Mouse (Mus musculus) regulatory T cell (primary cell): ENCODE data around the gene Igtp.
"Not testable (repeated sequence)": the region's sequence is repeated elsewhere in the genome, so short reads cannot be mapped to it uniquely, and the experiment has no call there.

Source experiments
- in situ Hi-C: fragments of 300-600 bp; cut with MboI, MseI; formaldehyde crosslinking; loops from one replicate; pipeline ENCODE4 v1.15.1; 2025; ENCODE audit warnings: high pct_unique_total_duplicates

The Igtp gene

DNA sequence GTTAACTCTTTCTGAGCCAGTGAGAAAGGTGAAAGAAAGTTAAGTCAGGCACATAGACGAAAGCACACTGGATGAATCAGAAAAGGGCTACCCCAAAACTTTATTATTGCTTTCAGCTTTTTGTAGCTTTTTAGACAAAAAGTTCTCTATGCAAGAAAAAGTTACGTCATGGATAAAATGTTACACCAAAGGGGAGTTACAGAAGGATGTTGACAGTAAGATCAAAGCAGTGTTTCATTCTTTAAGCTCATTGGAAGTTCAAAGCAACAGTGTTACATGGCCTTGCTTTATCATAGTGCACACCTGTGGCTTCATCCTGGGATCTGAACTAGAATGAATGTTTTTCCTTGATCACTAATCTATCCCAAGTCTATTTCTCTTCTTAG, 12.3 kb downstream of the Igtp start:
- in situ Hi-C loops = no loop called here

DNA sequence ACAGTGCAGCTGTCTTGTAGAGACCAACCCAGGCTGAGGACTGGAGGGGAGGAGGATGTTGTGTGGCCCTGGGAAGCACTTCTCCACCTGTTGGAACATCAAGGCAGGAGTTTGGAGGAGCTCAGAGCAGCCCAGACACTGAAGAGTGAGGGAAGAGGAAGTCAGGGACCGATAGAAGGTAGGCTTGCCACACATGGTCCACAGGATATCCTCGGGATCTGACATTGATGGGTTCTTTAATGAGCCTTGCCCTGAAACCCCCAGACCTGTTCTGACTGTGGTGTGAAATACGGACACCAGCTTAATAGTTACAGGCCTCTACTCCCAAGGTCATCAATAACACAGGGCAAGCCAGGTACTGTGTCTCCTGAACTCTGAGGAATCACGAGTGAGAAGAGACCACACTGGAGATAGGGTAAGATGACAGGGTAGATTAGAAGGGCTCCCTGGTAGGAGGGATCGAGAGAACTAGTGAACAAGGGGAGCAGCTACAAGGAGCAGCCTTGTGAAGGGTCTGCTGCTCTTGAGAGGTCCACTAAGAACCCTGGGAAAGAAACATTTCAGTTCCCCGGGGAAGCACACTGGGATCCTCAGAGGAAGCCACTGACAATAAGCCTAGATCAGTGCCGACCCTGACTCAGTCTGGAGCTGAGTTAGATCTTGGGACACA, 14.5 kb downstream of the Igtp start:
- in situ Hi-C loops = no loop called here

DNA sequence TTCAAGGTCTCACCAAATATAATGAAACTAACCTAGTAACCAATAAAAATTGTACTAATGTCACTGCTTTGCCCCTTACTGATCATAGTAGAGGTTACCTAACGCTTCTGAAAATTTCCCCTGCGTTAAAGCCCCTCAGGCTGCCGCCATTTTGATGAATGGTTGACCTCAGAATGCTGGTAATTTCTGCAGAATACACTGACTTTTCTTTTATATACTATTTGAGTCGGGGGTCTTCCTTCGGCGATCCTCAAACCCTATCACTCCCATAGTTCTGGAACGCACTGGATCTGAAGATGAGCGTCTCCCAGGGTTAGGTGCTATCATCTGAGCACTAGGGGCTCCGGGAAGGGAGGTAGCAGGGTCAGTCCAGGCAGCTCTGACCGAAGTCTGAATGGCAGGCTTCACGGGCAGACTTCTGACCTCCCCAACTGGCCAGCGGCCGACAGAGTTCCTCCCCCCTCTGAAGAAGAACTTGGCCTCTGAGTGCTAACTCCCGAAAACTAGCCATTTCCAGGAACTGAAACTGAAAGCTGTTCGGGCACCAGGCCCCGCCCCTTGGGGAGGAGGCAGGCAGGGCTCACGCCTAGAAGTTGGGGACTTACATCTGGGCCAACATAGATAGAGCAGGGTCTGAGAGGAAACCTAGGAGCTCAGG, 15.2 kb downstream of the Igtp start:
- in situ Hi-C loops = no loop called here

DNA sequence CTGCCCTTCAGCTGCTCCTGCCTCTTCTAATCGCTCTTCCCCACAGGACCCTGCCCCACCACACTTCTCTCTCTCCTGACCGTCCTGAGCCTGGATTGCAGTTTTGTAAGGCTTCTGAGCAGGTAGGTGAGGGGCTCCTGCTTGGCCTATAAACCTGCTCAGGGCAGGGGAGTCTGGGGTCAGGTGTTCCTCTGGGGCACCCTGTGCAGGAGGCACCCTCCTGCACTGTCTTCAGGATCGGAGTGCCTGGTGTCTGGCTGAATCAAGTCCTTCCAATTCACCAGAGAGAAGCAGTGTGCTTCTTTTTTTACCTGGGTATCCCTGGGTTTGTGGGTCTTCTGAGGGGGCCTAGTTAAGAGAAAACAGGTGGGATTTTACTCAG, 15.7 kb downstream of the Igtp start:
- in situ Hi-C loops = not testable (repeated sequence)

DNA sequence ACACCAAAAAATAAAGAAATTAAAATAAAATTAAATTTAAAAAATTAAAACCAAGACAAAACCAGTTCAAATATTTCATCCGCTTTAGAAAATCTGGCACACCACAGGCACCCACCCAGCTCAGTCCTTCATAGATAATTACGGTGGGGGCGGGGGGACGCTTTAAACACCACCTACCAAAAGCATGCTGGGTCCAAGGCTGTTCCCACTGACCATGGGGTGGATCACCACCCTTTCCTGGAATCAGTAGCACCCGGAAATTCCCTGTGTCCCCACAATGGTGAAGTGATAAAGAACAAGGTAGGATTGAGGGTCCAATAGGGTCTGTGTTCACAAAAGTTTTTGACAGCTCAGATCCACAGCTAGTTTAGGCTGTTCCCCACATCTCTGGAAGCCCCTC, 16.5 kb downstream of the Igtp start:
- in situ Hi-C loops = no loop called here

DNA sequence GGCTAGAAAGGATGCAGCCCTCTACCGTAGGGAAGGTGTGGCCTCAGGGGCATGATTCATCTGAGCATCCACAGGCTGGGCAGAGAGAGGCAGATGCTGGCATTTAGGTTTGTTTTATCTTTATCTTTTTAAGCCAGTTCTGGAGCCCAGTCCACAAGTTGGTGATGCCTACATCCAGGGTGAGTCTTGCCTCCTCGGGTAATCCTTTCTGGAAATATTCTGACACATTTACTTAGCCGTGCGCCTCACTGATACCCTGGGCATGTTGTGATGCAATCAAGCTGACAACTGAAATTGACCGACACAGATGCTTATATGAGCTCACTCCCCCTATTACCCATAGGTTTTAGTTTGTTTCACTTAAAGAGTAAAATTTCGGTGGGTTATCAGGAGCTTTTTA, 17.5 kb downstream of the Igtp start:
- in situ Hi-C loops = no loop called here

DNA sequence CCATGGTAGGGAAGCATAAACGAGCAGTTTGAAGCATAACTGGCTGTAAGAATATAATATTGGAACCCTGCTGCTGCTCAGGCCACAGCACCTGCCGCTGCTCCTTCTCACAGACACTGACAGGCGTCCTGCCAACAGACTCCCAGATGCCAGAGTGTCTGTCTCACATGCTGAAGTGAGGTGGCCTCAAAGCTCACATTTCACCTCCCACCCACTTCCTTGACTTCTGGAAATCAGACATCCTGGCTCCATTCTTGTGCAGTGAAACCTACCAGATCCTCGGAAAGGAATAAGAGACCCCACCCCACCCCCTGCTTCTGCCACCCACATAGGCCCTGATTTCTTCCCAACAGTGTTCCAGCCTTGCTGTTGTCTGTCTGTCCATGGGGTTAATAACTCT, 24.4 kb downstream of the Igtp start:
- in situ Hi-C loops = loop anchor here (5.0 kb wide), 1 partner anchor 36 kb away; no protein-coding TSS in a partner anchor

DNA sequence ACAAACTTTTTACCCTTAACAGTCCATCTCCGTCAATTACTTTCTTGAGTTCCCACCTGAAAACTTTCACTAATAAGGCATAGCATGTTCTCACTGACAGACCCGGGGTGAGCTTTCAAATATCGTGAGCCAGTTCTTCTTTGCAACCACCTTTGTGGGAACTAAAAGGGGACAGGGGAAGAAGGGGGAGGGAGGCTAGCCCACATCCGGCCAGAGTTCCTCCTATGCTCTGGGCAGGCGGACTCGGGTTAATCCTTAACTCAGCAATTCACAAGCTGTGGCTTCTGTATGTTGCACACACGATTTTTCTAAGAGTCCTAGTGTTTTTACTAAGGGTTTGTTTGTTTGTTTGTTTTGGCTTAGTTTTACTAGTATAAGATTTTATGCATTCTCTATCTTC, 25.0 kb downstream of the Igtp start:
- in situ Hi-C loops = loop anchor here (5.0 kb wide), 1 partner anchor 37 kb away; no protein-coding TSS in a partner anchor

DNA sequence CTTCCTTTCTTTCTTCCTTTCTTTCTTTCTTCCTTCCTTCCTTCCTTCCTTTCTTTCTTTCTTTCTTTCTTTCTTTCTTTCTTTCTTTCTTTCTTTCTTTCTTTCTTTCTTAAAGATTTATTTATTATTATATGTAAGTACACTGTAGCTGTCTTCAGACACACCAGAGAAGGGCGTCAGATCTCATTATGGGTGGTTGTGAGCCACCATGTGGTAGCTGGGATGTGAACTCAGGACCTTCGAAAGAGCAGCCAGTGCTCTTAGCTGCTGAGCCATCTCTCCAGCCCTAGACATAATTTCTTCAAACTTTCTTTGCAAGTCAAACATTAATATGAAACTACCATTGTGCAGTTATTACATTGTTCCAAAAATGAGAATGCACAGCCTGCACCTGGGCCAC, 25.5 kb downstream of the Igtp start:
- in situ Hi-C loops = loop anchor here (5.0 kb wide), 1 partner anchor 38 kb away; no protein-coding TSS in a partner anchor

DNA sequence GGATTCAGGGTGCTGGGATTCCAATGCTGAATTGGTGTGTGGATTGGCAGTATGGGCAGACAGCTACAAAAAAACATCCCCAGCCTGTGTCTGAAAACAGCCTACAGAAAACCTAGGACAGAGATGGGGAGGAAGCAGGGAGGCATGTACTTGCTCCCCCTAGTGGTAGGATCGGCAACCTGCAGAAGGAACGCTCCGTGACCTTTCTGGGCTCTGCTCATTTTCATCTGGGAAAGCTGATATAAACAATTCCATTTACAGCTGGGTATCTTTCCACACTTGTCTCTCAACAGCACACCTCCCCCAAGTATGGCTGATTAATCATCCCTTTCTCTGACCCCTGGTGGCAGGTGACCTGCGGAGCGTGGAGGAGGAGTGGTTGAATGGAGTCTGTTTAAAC, 26.3 kb downstream of the Igtp start:
- in situ Hi-C loops = no loop called here

DNA sequence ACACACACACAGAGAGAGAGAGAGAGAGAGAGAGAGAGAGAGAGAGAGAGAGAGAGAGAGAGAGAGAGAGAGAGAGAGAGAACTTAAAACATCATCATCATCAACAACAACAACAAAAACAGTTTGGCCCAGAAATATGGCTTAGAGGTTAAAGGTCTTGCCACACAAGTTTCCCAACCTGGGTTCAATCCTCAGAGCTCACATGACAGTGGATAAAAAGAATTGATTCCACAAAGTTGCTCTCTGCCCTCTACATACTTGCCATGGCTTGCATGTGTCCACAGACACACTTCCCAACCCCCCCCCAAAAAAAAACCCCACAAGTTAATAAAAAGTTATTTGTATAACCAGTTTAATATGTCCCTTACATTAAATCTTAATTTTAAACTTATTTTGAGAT, 27.1 kb downstream of the Igtp start:
- in situ Hi-C loops = no loop called here

DNA sequence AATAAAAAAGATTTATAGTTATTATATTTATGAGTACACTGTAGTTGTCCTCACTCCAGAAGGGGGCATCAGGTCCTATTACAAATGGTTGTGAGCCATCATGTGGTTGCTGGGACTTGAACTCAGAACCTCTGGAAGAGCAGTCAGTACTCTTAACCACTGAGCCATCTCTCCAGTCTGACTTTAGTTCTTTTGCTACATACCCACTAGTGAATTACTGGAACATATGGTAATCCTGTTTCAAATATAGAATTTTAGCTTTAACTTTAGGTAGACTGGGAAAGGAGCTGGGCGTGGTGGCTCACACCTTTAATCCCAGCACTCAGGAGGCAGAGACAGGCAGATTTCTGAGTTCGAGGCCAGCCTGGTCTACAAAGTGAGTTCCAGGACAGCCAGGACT, 28.7 kb downstream of the Igtp start:
- in situ Hi-C loops = not testable (repeated sequence)

DNA sequence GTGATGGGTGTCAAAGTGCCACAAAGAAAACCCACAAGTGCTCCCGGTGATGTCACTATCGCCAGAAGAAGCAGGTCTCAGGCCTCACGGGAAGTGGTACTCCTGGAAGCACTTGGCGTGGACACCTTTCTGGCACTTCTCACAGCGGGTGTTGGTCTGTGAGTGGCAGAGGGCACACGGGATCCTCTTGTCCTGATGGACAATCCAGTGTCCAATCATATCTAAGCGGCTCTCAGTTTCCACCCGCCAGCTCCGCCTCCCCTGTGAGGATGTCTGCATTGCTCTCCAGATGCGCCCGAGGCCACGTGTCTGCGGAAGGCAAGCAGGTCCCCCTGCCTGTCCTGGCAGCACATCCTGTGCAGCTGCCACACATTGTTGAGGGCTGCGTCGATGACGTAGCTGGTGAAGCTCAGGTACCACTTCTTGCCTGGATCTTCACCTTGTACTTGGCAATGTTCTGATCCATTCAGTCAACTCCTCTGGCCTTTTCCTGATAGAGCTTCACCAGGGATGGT, 31.1 kb downstream of the Igtp start:
- in situ Hi-C loops = no loop called here

DNA sequence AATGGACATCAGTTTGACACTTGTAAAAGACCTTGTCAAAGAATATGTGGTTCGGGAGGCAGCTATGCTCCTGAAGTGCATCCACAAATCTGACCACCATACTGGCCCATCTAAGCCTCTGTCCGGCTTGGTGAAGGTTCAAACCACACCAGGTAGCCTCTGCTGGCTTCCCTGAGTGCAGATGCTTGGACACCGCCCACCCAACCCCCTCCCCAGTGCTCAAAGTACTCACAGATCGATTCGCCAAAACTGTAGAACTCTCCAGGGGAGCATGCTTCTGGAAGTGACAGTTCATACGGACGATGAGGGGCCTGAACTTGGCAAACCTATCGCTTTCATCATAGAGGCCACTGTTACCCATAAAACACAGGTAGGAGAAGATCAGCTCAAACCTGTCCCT, 31.8 kb downstream of the Igtp start:
- in situ Hi-C loops = no loop called here

DNA sequence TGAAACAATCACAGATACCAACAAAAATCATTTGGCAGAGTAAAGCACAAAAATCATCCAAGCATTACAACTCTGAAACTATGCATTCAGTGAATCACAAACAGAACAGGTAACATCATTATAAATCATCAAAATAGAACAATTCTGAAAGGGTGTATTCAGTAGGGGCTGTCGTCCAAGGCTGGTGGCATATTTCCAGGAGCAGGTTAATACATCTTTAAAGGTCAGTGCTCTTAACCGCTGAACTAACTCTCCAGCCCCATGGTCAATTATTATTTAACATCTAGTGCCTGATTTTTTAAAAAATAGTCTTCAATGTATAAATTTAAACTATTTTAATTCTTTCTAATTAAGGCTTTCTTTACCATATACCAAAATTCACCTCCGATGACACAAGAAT, 35.2 kb downstream of the Igtp start:
- in situ Hi-C loops = not testable (repeated sequence)

DNA sequence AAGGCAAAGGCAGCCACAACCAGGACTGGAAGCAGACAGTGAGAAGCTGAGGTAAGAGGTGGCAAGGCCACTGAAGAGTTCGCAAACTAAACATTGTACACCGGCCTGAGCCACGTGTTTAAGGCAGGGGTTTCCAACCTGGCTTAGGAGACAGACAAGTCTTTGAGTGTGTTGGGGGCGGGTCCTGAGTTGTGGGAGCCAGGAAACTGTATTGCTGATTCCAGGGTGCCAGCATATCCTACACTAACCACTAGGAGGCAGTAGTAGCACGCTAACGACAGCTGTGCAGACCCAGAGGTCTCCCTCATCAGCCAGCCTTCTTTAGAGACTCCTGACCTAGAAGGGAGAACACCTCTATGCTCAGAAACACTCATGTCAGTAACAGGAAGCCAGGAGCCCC, 35.8 kb downstream of the Igtp start:
- in situ Hi-C loops = loop anchor here (5.0 kb wide), 1 partner anchor 57 kb away; no protein-coding TSS in a partner anchor

DNA sequence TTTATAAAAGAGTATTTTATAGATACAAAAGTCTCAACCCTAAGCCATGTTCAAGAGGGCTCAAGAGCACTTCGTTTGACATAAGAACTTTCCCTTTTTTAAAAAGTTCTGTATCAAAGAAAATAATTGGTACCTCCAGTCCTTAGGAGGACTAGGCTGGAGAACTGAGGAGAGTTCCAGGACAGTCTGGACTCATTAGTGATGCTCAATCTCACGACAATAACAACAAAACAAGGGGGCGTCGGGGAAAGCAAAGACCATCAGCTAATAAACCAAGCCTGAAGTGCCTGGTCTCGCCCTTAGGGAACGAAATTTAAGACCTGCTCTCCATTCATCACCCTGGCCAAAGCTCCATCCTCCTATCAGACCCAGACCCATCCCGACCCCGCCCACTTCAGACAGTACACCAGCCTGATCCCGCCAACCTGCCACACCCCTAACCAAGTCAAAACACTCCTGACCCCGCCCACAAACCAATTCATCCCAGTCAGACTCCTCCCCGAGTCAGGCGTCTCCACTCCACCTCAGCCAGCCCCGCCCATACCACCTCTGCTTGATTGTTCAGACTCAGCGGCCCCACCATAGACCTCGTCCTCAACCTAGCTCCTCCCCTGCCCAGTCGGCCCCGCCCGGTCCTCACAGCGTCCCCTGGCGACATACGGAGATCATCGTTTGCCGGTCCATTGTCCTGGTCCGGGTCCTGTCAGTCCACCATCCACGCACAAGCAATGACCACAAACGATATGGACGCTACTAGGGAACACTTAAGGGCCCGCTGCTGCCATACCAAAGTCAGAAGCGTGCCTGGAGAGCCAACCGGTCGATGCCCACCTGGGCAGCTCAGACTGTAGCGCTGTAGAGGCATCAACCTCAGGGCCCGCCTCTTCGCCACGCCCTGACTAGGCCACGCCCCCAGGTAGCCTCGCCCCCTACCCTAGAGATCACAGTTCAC, 39.8 kb downstream of the Igtp start:
- in situ Hi-C loops = loop anchor here (5.0 kb wide), 1 partner anchor 53 kb away; no protein-coding TSS in a partner anchor

DNA sequence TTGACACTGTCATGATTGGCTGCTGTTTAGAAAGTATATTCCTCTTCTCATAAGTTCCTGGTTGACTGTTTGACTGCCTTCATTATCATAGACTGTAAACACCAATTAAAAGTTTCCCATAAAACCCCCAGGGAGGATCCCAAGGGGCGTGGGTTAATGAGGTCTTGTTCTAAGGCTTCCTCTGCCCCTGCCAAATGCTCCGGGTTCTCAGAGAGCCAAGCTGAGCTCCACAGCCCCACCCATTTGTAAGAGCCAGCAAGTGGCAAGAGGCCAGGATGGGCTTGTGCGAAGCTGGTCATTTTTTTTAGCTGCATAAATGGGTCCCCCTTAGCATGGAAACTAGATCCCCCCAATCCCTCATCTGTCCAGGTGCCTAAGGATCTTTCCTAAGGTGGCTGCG, 47.9 kb downstream of the Igtp start:
- in situ Hi-C loops = no loop called here

DNA sequence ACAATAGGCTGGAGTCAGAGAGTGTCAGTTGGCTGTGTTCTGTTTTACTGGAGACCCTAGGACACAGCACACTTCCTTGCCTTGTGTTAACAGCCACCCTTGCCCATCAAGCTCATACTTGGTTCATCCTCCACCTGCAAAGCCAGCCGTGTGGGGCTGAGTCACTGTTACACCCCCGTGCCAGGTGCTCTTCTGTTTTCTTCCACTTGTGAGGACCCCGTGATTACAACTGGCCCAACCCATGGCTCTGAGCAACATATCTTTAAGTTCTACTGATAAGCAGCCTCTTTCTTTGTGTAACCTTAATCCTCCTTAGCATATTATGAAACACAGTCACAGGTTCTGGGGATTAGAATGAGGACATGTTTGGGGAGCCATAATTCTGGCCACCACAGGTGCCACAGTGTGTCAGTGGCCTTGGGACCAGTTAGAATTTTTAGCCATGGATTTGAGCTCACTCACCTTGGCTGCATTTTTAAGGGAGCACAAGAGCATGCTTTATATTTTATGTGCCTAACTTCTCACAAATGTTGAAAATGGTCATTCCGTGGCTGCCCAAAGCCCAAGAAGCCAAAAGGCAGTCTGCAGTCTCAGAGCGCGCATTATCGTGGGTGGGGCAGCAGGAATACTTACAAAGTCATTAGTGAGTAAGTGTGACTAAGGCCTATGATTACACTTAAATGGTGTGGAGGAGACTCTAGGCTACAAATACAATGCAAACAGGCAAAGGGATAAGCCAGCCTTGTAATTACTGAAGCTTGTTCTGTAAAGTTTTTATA, 50.0 kb downstream of the Igtp start:
- in situ Hi-C loops = no loop called here

DNA sequence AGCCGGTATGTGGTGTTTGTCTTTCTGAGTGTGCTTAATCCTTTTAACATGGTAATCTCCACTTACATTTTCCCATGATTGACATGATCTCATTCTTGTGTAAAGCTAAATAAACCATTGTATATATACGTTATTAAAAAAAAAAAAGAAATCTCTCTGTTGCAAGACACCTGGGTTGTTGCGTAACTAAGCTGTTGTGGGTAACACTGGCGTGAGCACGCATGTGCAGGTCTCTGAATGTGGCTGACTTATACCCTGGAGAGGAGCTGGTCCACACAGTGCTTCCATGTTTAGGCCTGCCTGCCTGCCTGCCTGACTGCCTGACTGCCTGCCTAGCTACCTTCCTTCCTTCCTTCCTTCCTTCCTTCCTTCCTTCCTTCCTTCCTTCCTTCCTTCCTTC, 51.2 kb downstream of the Igtp start:
- in situ Hi-C loops = loop anchor here (10.0 kb wide), 1 partner anchor 394 kb away; the partner anchor contains the start of gene Trim58

DNA sequence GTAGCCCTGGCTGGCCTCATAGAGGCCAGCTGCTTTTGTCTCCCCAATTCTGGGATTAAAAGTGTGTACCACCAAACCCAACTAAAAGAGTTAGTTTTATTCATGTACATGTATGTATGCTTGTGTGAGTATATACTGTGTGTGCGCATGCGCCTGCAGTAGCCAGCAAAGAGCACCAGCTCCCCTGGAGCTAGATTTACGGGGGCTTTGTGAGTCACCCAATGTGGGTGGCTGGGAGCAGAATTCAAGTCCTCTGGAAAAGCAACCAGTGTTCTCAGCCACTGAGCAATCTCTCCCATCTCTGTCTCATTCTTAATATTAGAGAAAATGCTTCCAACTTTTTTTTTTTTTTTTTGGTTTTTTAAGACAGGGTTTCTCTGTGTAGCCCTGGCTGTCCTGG, 55.1 kb downstream of the Igtp start:
- in situ Hi-C loops = loop anchor here (10.0 kb wide), 1 partner anchor 390 kb away; the partner anchor contains the start of gene Trim58
